Mouse (Mus musculus): ENCODE measurements around the gene Fstl4. TPM values are rescaled to one million over a fixed set of nuclear protein-coding genes. Genes with fewer than 3 reads are reported as not detected.

The Fstl4 gene
- total and polyA plus RNA-seq, 2 experiments from 2014 or later = 10.9 to 11.3 TPM

GRCm38 (mm10) chr11:53140722-53141400, 376.4 kb downstream of the Fstl4 start:
- no peak overlapping the region for H3K4me2 ChIP-seq (ENCODE audit: low read depth, low read length)
- DNase-seq (ENCODE audit: low spot score) (peak; percentile 69), ATAC-seq (peak; percentile 37; the same call in 1 of the 2 replicates)
- no peaks in the 10 kb centered on the region for H3K4me1 ChIP-seq (ENCODE audit: insufficient read depth, low read length)
- no peak overlapping the region for H3K9ac ChIP-seq (replicated peaks; ENCODE audit: low read length)
- no peak overlapping the region for H3K27ac ChIP-seq
- no peaks in the 10 kb centered on the region for H3K27me3 ChIP-seq (ENCODE audit: insufficient read depth, low read length)
- no peak overlapping the region for H3K4me3 ChIP-seq (ENCODE audit: low read length)
- H3K9me3 ChIP-seq (ENCODE audit: low read length) = no peaks in the 10 kb centered on the region
- WGBS = 36% methylated on average over 10 of the region's 10 CpGs
- no peaks in the 10 kb centered on the region for H3K36me3 ChIP-seq (ENCODE audit: insufficient read depth, low read length)
- no peak for TF ChIP-seq CTCF (IDR thresholded peaks at IDR 0.05; ENCODE audit: low read depth)

- ATAC-seq = no peak
- no peaks in the 10 kb centered on the region for H3K9me3 ChIP-seq (ENCODE audit: low read length)
- H3K4me3 ChIP-seq (ENCODE audit: low read length) = no peak overlapping the region
- no peak for DNase-seq (ENCODE audit: low spot score)
- H3K27ac ChIP-seq = no peak overlapping the region
- no peak overlapping the region for H3K4me2 ChIP-seq (ENCODE audit: low read depth, low read length)
- no peaks in the 10 kb centered on the region for H3K36me3 ChIP-seq (ENCODE audit: insufficient read depth, low read length)
- H3K9ac ChIP-seq (replicated peaks; ENCODE audit: low read length) = no peak overlapping the region
- H3K4me1 ChIP-seq (ENCODE audit: insufficient read depth, low read length) = no peaks in the 10 kb centered on the region
- no peak for TF ChIP-seq CTCF (IDR thresholded peaks at IDR 0.05; ENCODE audit: low read depth)
- H3K27me3 ChIP-seq (ENCODE audit: insufficient read depth, low read length) = no peaks in the 10 kb centered on the region
- WGBS = 89% methylated on average over 5 of the region's 5 CpGs
These were observed 379.1 kb downstream of the Fstl4 start for GRCm38 (mm10) chr11:53143522-53143921.

GRCm38 (mm10) chr11:53144506-53144905, 380.1 kb downstream of the Fstl4 start:
- H3K27me3 ChIP-seq (ENCODE audit: insufficient read depth, low read length) = no peaks in the 10 kb centered on the region
- no peak for DNase-seq (ENCODE audit: low spot score)
- ATAC-seq = no peak
- H3K4me3 ChIP-seq (ENCODE audit: low read length) = no peak overlapping the region
- TF ChIP-seq CTCF (IDR thresholded peaks at IDR 0.05; ENCODE audit: low read depth) = no peak
- no peak overlapping the region for H3K4me2 ChIP-seq (ENCODE audit: low read depth, low read length)
- H3K36me3 ChIP-seq (ENCODE audit: insufficient read depth, low read length) = no peaks in the 10 kb centered on the region
- no peak overlapping the region for H3K27ac ChIP-seq
- H3K9ac ChIP-seq (replicated peaks; ENCODE audit: low read length) = no peak overlapping the region
- H3K4me1 ChIP-seq (ENCODE audit: insufficient read depth, low read length) = no peaks in the 10 kb centered on the region
- H3K9me3 ChIP-seq (ENCODE audit: low read length) = no peaks in the 10 kb centered on the region
- 64% methylated on average over 5 of the region's 5 CpGs for WGBS

GRCm38 (mm10) chr11:53146290-53146689, 381.9 kb downstream of the Fstl4 start:
- no peak overlapping the region for H3K4me2 ChIP-seq (ENCODE audit: low read depth, low read length)
- no peak overlapping the region for H3K27ac ChIP-seq
- peak; percentile 69 for TF ChIP-seq CTCF (IDR thresholded peaks at IDR 0.05; ENCODE audit: low read depth)
- H3K4me1 ChIP-seq (ENCODE audit: insufficient read depth, low read length) = no peaks in the 10 kb centered on the region
- H3K9me3 ChIP-seq (ENCODE audit: low read length) = no peaks in the 10 kb centered on the region
- H3K9ac ChIP-seq (replicated peaks; ENCODE audit: low read length) = no peak overlapping the region
- 45% methylated on average over 4 of the region's 4 CpGs for WGBS
- H3K4me3 ChIP-seq (ENCODE audit: low read length) = no peak overlapping the region
- ATAC-seq (no peak), DNase-seq (ENCODE audit: low spot score) (no peak)
- no peaks in the 10 kb centered on the region for H3K36me3 ChIP-seq (ENCODE audit: insufficient read depth, low read length)
- H3K27me3 ChIP-seq (ENCODE audit: insufficient read depth, low read length) = no peaks in the 10 kb centered on the region

- H3K36me3 ChIP-seq (ENCODE audit: insufficient read depth, low read length) = no peaks in the 10 kb centered on the region
- TF ChIP-seq CTCF (IDR thresholded peaks at IDR 0.05; ENCODE audit: low read depth) = no peak
These were observed 392.0 kb downstream of the Fstl4 start for GRCm38 (mm10) chr11:53156463-53156862.

GRCm38 (mm10) chr11:53157621-53158259, 393.3 kb downstream of the Fstl4 start:
- no peaks in the 10 kb centered on the region for H3K36me3 ChIP-seq (ENCODE audit: insufficient read depth, low read length)
- no peaks in the 10 kb centered on the region for H3K4me1 ChIP-seq (ENCODE audit: insufficient read depth, low read length)
- TF ChIP-seq CTCF (IDR thresholded peaks at IDR 0.05; ENCODE audit: low read depth) = no peak
- ATAC-seq = no peak
- H3K27me3 ChIP-seq (ENCODE audit: insufficient read depth, low read length) = no peaks in the 10 kb centered on the region
- no peak overlapping the region for H3K4me3 ChIP-seq (ENCODE audit: low read length)
- no peaks in the 10 kb centered on the region for H3K9me3 ChIP-seq (ENCODE audit: low read length)
- DNase-seq (ENCODE audit: low spot score) = no peak
- WGBS = 70% methylated on average over 6 of the region's 6 CpGs
- H3K4me2 ChIP-seq (ENCODE audit: low read depth, low read length) = no peak overlapping the region
- H3K27ac ChIP-seq = no peak overlapping the region
- H3K9ac ChIP-seq (replicated peaks; ENCODE audit: low read length) = no peak overlapping the region

More at GRCm38 (mm10) chr11:53156463-53156862, 392.0 kb downstream of the Fstl4 start:
- WGBS = 58% methylated on average over 7 of the region's 7 CpGs
- H3K27me3 ChIP-seq (ENCODE audit: insufficient read depth, low read length) = no peaks in the 10 kb centered on the region
- H3K9me3 ChIP-seq (ENCODE audit: low read length) = no peaks in the 10 kb centered on the region
- no peak overlapping the region for H3K4me2 ChIP-seq (ENCODE audit: low read depth, low read length)
- H3K9ac ChIP-seq (replicated peaks; ENCODE audit: low read length) = no peak overlapping the region
- ATAC-seq = 0 out of 2 replicates have a peak, but pooled peaks have one; percentile 38
- H3K4me1 ChIP-seq (ENCODE audit: insufficient read depth, low read length) = no peaks in the 10 kb centered on the region
- H3K4me3 ChIP-seq (ENCODE audit: low read length) = no peak overlapping the region
- H3K27ac ChIP-seq = no peak overlapping the region
- DNase-seq (ENCODE audit: low spot score) = peak; percentile 18

- Histone ChIP-seq H3K9me3 (ENCODE audit: low read length) (no peaks in the 10 kb centered on the region), H3K27me3 (ENCODE audit: insufficient read depth, low read length) (no peaks in the 10 kb centered on the region), H3K27ac (no peak overlapping the region), H3K4me1 (ENCODE audit: insufficient read depth, low read length) (no peaks in the 10 kb centered on the region), H3K4me3 (ENCODE audit: low read length) (no peak overlapping the region), H3K36me3 (ENCODE audit: insufficient read depth, low read length) (no peaks in the 10 kb centered on the region), H3K4me2 (ENCODE audit: low read depth, low read length) (no peak overlapping the region), H3K9ac (replicated peaks; ENCODE audit: low read length) (no peak overlapping the region)
- no peak for ATAC-seq
- WGBS = 68% methylated on average over 6 of the region's 6 CpGs
- DNase-seq (ENCODE audit: low spot score) = no peak
- no peak for TF ChIP-seq CTCF (IDR thresholded peaks at IDR 0.05; ENCODE audit: low read depth)
These were observed 398.0 kb downstream of the Fstl4 start for GRCm38 (mm10) chr11:53162385-53162784.
